Mouse (Mus musculus) midbrain, embryonic 13.5 days (tissue): ENCODE measurements around the gene Apbb2. TPM values are rescaled to one million over a fixed set of nuclear protein-coding genes. Genes with fewer than 3 reads are reported as not detected.
"Not testable (repeated sequence)": the region's sequence is repeated elsewhere in the genome, so short reads cannot be mapped to it uniquely, and the experiment has no call there.

ENCODE experiments used
- ATAC-seq: fragments of 200-750 bp; cut with Nextera tagmentation; 2 replicates; pipeline ENCODE4 v1.8.0; 2017; ENCODE audit warnings: mild to moderate bottlenecking, moderate TSS enrichment, moderate library complexity
- H3K27ac ChIP-seq: fragments of 300-500 bp; sonication (generic); 2 replicates; pipeline ENCODE4 v1.5.1; 2015; ENCODE audit warnings: inconsistent platforms, mild to moderate bottlenecking, moderate library complexity
- H3K27me3 ChIP-seq: fragments of 300-500 bp; sonication (generic); 2 replicates; pipeline ENCODE4 v1.6.1; 2015; ENCODE audit warnings: mild to moderate bottlenecking, inconsistent platforms
- H3K36me3 ChIP-seq: fragments of 300-500 bp; sonication (generic); 2 replicates; pipeline ENCODE4 v1.6.1; 2015; ENCODE audit warnings: mild to moderate bottlenecking, inconsistent platforms
- H3K4me1 ChIP-seq: fragments of 300-500 bp; sonication (generic); replicated peaks from 2 replicates; pipeline ENCODE4 v1.6.1; 2015; ENCODE audit warnings: inconsistent platforms
- H3K4me2 ChIP-seq: fragments of 300-500 bp; sonication (generic); replicated peaks from 2 replicates; pipeline ENCODE4 v1.6.1; 2015; ENCODE audit warnings: moderate library complexity, mild to moderate bottlenecking, inconsistent platforms
- H3K4me3 ChIP-seq: fragments of 300-500 bp; sonication (generic); replicated peaks from 2 replicates; pipeline ENCODE4 v1.5.1; 2015; ENCODE audit warnings: mild to moderate bottlenecking, inconsistent platforms
- H3K9ac ChIP-seq: fragments of 300-500 bp; sonication (generic); replicated peaks from 2 replicates; pipeline ENCODE4 v1.6.1; 2015; ENCODE audit warnings: mild to moderate bottlenecking, inconsistent platforms
- H3K9me3 ChIP-seq: fragments of 300-500 bp; sonication (generic); 2 replicates; pipeline ENCODE4 v1.6.1; 2016; ENCODE audit warnings: mild to moderate bottlenecking, inconsistent platforms
- WGBS: fragments of 180-500 bp; shearing (Covaris S2); methylation state at CpG from one replicate; pipeline ENCODE4 v1.1.7; 2015; 5-methylcytosine and 5-hydroxymethylcytosine counted together
- polyA plus RNA-seq: library from polyadenylated mRNA; unstranded; fragments of >200 nt; fragmentation: Nextera tagmentation; extraction: Ambion mirVana; gene quantifications from 2 replicates; pipeline ENCODE4 v1.2.1, GENCODE M21; 2015

The Apbb2 gene
- polyA plus RNA-seq, 1 experiment from 2014 or later: 93.4 TPM

GRCm38 (mm10) chr5:66294106-66294625 lies 324.4 kb downstream of the Apbb2 start:
- no peak for ATAC-seq
- H3K27ac ChIP-seq: no peak overlapping the region
- H3K4me1 ChIP-seq: no peaks in the 10 kb centered on the region
- H3K9ac ChIP-seq: no peak overlapping the region
- no peak overlapping the region for H3K4me3 ChIP-seq
- no peaks in the 10 kb centered on the region for H3K27me3 ChIP-seq
- no peaks in the 10 kb centered on the region for H3K9me3 ChIP-seq
- peaks cover 9% of the 10 kb centered on the region; the same call in 1 of the 2 replicates for H3K36me3 ChIP-seq
- no peak overlapping the region for H3K4me2 ChIP-seq
- 93% methylated on average over 11 of the region's 11 CpGs for WGBS

GRCm38 (mm10) chr5:66280742-66281141 lies 337.8 kb downstream of the Apbb2 start:
- no peak overlapping the region for H3K4me2 ChIP-seq
- 74% methylated on average over 6 of the region's 6 CpGs for WGBS
- no peak overlapping the region for H3K9ac ChIP-seq
- no peaks in the 10 kb centered on the region for H3K36me3 ChIP-seq
- no peak overlapping the region for H3K4me3 ChIP-seq
- no peaks in the 10 kb centered on the region for H3K27me3 ChIP-seq
- no peak overlapping the region for H3K27ac ChIP-seq
- ATAC-seq: no peak
- 0 out of 2 replicates have a peak, but pooled peaks cover 3% of the 10 kb centered on the region for H3K9me3 ChIP-seq
- H3K4me1 ChIP-seq: no peaks in the 10 kb centered on the region

- no peak overlapping the region for H3K9ac ChIP-seq
- 82% methylated on average over 2 of the region's 2 CpGs for WGBS
- no peaks in the 10 kb centered on the region for H3K4me1 ChIP-seq
Observed at GRCm38 (mm10) chr5:66279650-66280049, 338.9 kb downstream of the Apbb2 start.

GRCm38 (mm10) chr5:66274417-66274816 lies 344.2 kb downstream of the Apbb2 start:
- Histone ChIP-seq H3K27ac (no peak overlapping the region), H3K4me1 (no peaks in the 10 kb centered on the region), H3K4me3 (no peak overlapping the region), H3K4me2 (no peak overlapping the region), H3K9me3 (no peaks in the 10 kb centered on the region), H3K36me3 (no peaks in the 10 kb centered on the region), H3K9ac (no peak overlapping the region), H3K27me3 (no peaks in the 10 kb centered on the region)
- 54% methylated on average over 3 of the region's 3 CpGs for WGBS
- no peak for ATAC-seq

More at GRCm38 (mm10) chr5:66279650-66280049, 338.9 kb downstream of the Apbb2 start:
- Histone ChIP-seq H3K27me3 (no peaks in the 10 kb centered on the region), H3K36me3 (no peaks in the 10 kb centered on the region), H3K27ac (no peak overlapping the region), H3K4me2 (no peak overlapping the region), H3K9me3 (no peaks in the 10 kb centered on the region), H3K4me3 (no peak overlapping the region)
- no peak for ATAC-seq

GRCm38 (mm10) chr5:66271141-66271540 lies 347.4 kb downstream of the Apbb2 start:
- WGBS: 63% methylated on average over 2 of the region's 2 CpGs
- Histone ChIP-seq H3K9ac (no peak overlapping the region), H3K4me2 (no peak overlapping the region), H3K9me3 (no peaks in the 10 kb centered on the region), H3K4me1 (no peaks in the 10 kb centered on the region), H3K27ac (no peak overlapping the region), H3K36me3 (no peaks in the 10 kb centered on the region), H3K27me3 (no peaks in the 10 kb centered on the region), H3K4me3 (no peak overlapping the region)
- ATAC-seq: no peak

GRCm38 (mm10) chr5:66269616-66270015 lies 349.0 kb downstream of the Apbb2 start:
- no peak for ATAC-seq
- Histone ChIP-seq H3K36me3 (no peaks in the 10 kb centered on the region), H3K9ac (no peak overlapping the region), H3K4me1 (no peaks in the 10 kb centered on the region), H3K27me3 (no peaks in the 10 kb centered on the region), H3K9me3 (no peaks in the 10 kb centered on the region), H3K4me2 (no peak overlapping the region), H3K27ac (no peak overlapping the region), H3K4me3 (no peak overlapping the region)
- WGBS: 90% methylated on average over 7 of the region's 7 CpGs

GRCm38 (mm10) chr5:66263398-66263797 lies 355.2 kb downstream of the Apbb2 start:
- H3K4me1 ChIP-seq: peaks cover 3% of the 10 kb centered on the region
- no peak overlapping the region for H3K4me3 ChIP-seq
- H3K9ac ChIP-seq: no peak overlapping the region
- H3K27me3 ChIP-seq: no peaks in the 10 kb centered on the region
- 28% methylated on average over 4 of the region's 4 CpGs for WGBS
- H3K9me3 ChIP-seq: no peaks in the 10 kb centered on the region
- no peak overlapping the region for H3K27ac ChIP-seq
- no peaks in the 10 kb centered on the region for H3K36me3 ChIP-seq
- no peak overlapping the region for H3K4me2 ChIP-seq
- no peak for ATAC-seq

- ATAC-seq: no peak
- Histone ChIP-seq H3K9me3 (no peaks in the 10 kb centered on the region), H3K4me2 (no peak overlapping the region), H3K27ac (no peak overlapping the region), H3K27me3 (no peaks in the 10 kb centered on the region), H3K9ac (no peak overlapping the region), H3K36me3 (no peaks in the 10 kb centered on the region), H3K4me3 (no peak overlapping the region), H3K4me1 (peaks cover 3% of the 10 kb centered on the region)
- WGBS: 88% methylated on average over 2 of the region's 2 CpGs
Observed at GRCm38 (mm10) chr5:66262475-66262874, 356.1 kb downstream of the Apbb2 start.

- Histone ChIP-seq H3K4me1 (peaks cover 3% of the 10 kb centered on the region), H3K9ac (peak within 1 kb of the TSS; percentile 79), H3K36me3 (no peaks in the 10 kb centered on the region), H3K27ac (0 out of 2 replicates have a peak within 1 kb of the TSS, but pooled peaks have one; percentile 27), H3K4me3 (peak within 1 kb of the TSS; percentile 54), H3K9me3 (no peaks in the 10 kb centered on the region), H3K4me2 (peak within 1 kb of the TSS; percentile 65), H3K27me3 (no peaks in the 10 kb centered on the region)
- WGBS: under 1% methylated on average over 44 of the region's 44 CpGs
- peak; percentile 92 for ATAC-seq
Observed at GRCm38 (mm10) chr5:66259756-66260448, 358.7 kb downstream of the Apbb2 start, which contains the start of gene Nsun7. Nsun7 (plus strand) TSS chr5:66259897.

GRCm38 (mm10) chr5:66259431-66259755 lies 359.2 kb downstream of the Apbb2 start:
- not testable (repeated sequence) for H3K9me3 ChIP-seq, H3K27ac ChIP-seq, H3K4me1 ChIP-seq, ATAC-seq, H3K36me3 ChIP-seq, H3K27me3 ChIP-seq
- H3K4me2 ChIP-seq: peak overlapping the region; percentile 65
- H3K4me3 ChIP-seq: peak overlapping the region; percentile 54
- 3% methylated on average over 5 of the region's 5 CpGs for WGBS
- peak overlapping the region; percentile 79 for H3K9ac ChIP-seq

- H3K4me3 ChIP-seq: no peak overlapping the region
- H3K4me1 ChIP-seq: peaks cover 3% of the 10 kb centered on the region
- no peaks in the 10 kb centered on the region for H3K27me3 ChIP-seq
- no peak for ATAC-seq
- H3K4me2 ChIP-seq: no peak overlapping the region
- no peak overlapping the region for H3K9ac ChIP-seq
- no peaks in the 10 kb centered on the region for H3K9me3 ChIP-seq
- no peak overlapping the region for H3K27ac ChIP-seq
- no peaks in the 10 kb centered on the region for H3K36me3 ChIP-seq
- WGBS: 58% methylated on average over 2 of the region's 2 CpGs
Observed at GRCm38 (mm10) chr5:66259000-66259399, 359.6 kb downstream of the Apbb2 start.

- Histone ChIP-seq H3K4me3 (no peak overlapping the region), H3K4me2 (no peak overlapping the region), H3K9me3 (peaks cover 3% of the 10 kb centered on the region; the same call in 1 of the 2 replicates), H3K27me3 (no peaks in the 10 kb centered on the region), H3K27ac (no peak overlapping the region), H3K36me3 (no peaks in the 10 kb centered on the region), H3K4me1 (peaks cover 3% of the 10 kb centered on the region), H3K9ac (no peak overlapping the region)
- 91% methylated on average over 10 of the region's 10 CpGs for WGBS
- no peak for ATAC-seq
Observed at GRCm38 (mm10) chr5:66255044-66255443, 363.5 kb downstream of the Apbb2 start.
